Mouse (Mus musculus): Measurements from ENCODE around the gene Hcfc1. TPM values are rescaled to one million over a fixed set of nuclear protein-coding genes. Genes with fewer than 3 reads are reported as not detected.

The Hcfc1 gene
- total RNA-seq, 2 experiments from 2014 or later: 47.4 to 78.2 TPM

Other genes with a start within 250 kb of the Hcfc1 start
- gene Abcd1, start 249.8 kb downstream of the Hcfc1 start, total RNA-seq (2015; ENCODE audit: low replicate concordance): 8.1 and 12.1 TPM in 2 replicates
- gene Abcd1, start 249.8 kb downstream of the Hcfc1 start, total RNA-seq (2017; ENCODE audit: low replicate concordance): 1.3 and 4.0 TPM in 2 replicates
- not detected in 2 replicates for gene Plxnb3, start 209.3 kb downstream of the Hcfc1 start, total RNA-seq (2015; ENCODE audit: low replicate concordance)
- 0.77 and 0.84 TPM in 2 replicates for gene Plxnb3, start 209.3 kb downstream of the Hcfc1 start, total RNA-seq (2017; ENCODE audit: low replicate concordance)
- gene Srpk3, start 192.0 kb downstream of the Hcfc1 start, total RNA-seq (2015; ENCODE audit: low replicate concordance): not detected in 2 replicates
- not detected in 2 replicates for gene Srpk3, start 192.0 kb downstream of the Hcfc1 start, total RNA-seq (2017; ENCODE audit: low replicate concordance)
- gene Idh3g, start 179.5 kb downstream of the Hcfc1 start, total RNA-seq (2015; ENCODE audit: low replicate concordance): 74.8 and 98.4 TPM in 2 replicates
- gene Idh3g, start 179.5 kb downstream of the Hcfc1 start, total RNA-seq (2017; ENCODE audit: low replicate concordance): 62.6 and 62.9 TPM in 2 replicates
- 86.9 and 180 TPM in 2 replicates for gene Ssr4, start 179.3 kb downstream of the Hcfc1 start, total RNA-seq (2015; ENCODE audit: low replicate concordance)
- 44.0 and 61.8 TPM in 2 replicates for gene Ssr4, start 179.3 kb downstream of the Hcfc1 start, total RNA-seq (2017; ENCODE audit: low replicate concordance)
- gene Pdzd4, start 141.4 kb downstream of the Hcfc1 start, total RNA-seq (2015; ENCODE audit: low replicate concordance): 1.5 TPM in 1 of 2 replicates, not detected in the other
- gene Pdzd4, start 141.4 kb downstream of the Hcfc1 start, total RNA-seq (2017; ENCODE audit: low replicate concordance): 0.28 TPM in 1 of 2 replicates, not detected in the other
- not detected in 2 replicates for gene Avpr2, start 74.3 kb downstream of the Hcfc1 start, total RNA-seq (2015; ENCODE audit: low replicate concordance)
- not detected in 2 replicates for gene Avpr2, start 74.3 kb downstream of the Hcfc1 start, total RNA-seq (2017; ENCODE audit: low replicate concordance)
- 5.2 TPM in 2 replicates for gene L1cam, start 70.3 kb downstream of the Hcfc1 start, total RNA-seq (2015; ENCODE audit: low replicate concordance)
- gene L1cam, start 70.3 kb downstream of the Hcfc1 start, total RNA-seq (2017; ENCODE audit: low replicate concordance): 5.3 and 6.2 TPM in 2 replicates
- gene Arhgap4, start 44.5 kb downstream of the Hcfc1 start, total RNA-seq (2015; ENCODE audit: low replicate concordance): 15.5 and 16.3 TPM in 2 replicates
- gene Arhgap4, start 44.5 kb downstream of the Hcfc1 start, total RNA-seq (2017; ENCODE audit: low replicate concordance): 18.4 and 23.4 TPM in 2 replicates
- gene Naa10, start 44.4 kb downstream of the Hcfc1 start, total RNA-seq (2015; ENCODE audit: low replicate concordance): 10.6 and 26.8 TPM in 2 replicates
- 18.1 TPM in 2 replicates for gene Naa10, start 44.4 kb downstream of the Hcfc1 start, total RNA-seq (2017; ENCODE audit: low replicate concordance)
- gene Renbp, start 35.5 kb downstream of the Hcfc1 start, total RNA-seq (2015; ENCODE audit: low replicate concordance): 7.7 TPM in 1 of 2 replicates, not detected in the other
- 5.4 and 12.4 TPM in 2 replicates for gene Renbp, start 35.5 kb downstream of the Hcfc1 start, total RNA-seq (2017; ENCODE audit: low replicate concordance)
- gene Irak1, start 57.6 kb upstream of the Hcfc1 start, total RNA-seq (2015; ENCODE audit: low replicate concordance): 20.4 and 23.2 TPM in 2 replicates
- 21.8 and 49.6 TPM in 2 replicates for gene Irak1, start 57.6 kb upstream of the Hcfc1 start, total RNA-seq (2017; ENCODE audit: low replicate concordance)
- not detected in 2 replicates for gene Opn1mw, start 161.1 kb upstream of the Hcfc1 start, total RNA-seq (2015; ENCODE audit: low replicate concordance)
- not detected in 2 replicates for gene Opn1mw, start 161.1 kb upstream of the Hcfc1 start, total RNA-seq (2017; ENCODE audit: low replicate concordance)
- gene Mecp2, start 169.0 kb upstream of the Hcfc1 start, total RNA-seq (2015; ENCODE audit: low replicate concordance): 8.5 and 9.4 TPM in 2 replicates
- gene Mecp2, start 169.0 kb upstream of the Hcfc1 start, total RNA-seq (2017; ENCODE audit: low replicate concordance): 7.2 and 11.4 TPM in 2 replicates
- not detected in 2 replicates for gene Tex28, start 201.5 kb upstream of the Hcfc1 start, total RNA-seq (2015; ENCODE audit: low replicate concordance)
- not detected in 2 replicates for gene Tex28, start 201.5 kb upstream of the Hcfc1 start, total RNA-seq (2017; ENCODE audit: low replicate concordance)
- not detected in 2 replicates for gene Tktl1, start 210.9 kb upstream of the Hcfc1 start, total RNA-seq (2015; ENCODE audit: low replicate concordance)
- not detected in 2 replicates for gene Tktl1, start 210.9 kb upstream of the Hcfc1 start, total RNA-seq (2017; ENCODE audit: low replicate concordance)